Mouse (Mus musculus) induced T-regulatory cell, adult 2 months (primary cell): ENCODE data around the gene Vmn1r61.

Experiments used
- DNase-seq: peaks from one replicate; pipeline ENCODE4 v3.0.0-alpha.2; 2012; ENCODE audit warnings: low read depth

The Vmn1r61 gene

GRCm38 (mm10) chr7:5613195-5613594 lies at the start of gene Vmn1r61:
Gene Vmn1r61 (minus strand): TSS chr7:5613295.
- DNase-seq: no peak
